Mouse (Mus musculus) E14TG2a.4 (cell line): ENCODE data around the gene Ipo5.

ENCODE experiments used
- H3K27me3 ChIP-seq: 2 replicates; pipeline ENCODE4 v1.6.1; 2014; ENCODE audit warnings: low read length, control low read depth; ENCODE audit not compliant: insufficient read depth
- H3K36me3 ChIP-seq: 2 replicates; pipeline ENCODE4 v1.6.1; 2014; ENCODE audit warnings: low read length, control low read depth; ENCODE audit not compliant: insufficient read depth
- H3K4me1 ChIP-seq: replicated peaks from 2 replicates; pipeline ENCODE4 v1.6.1; 2014; ENCODE audit warnings: low read depth, low read length, control low read depth
- H3K4me3 ChIP-seq: replicated peaks from 2 replicates; pipeline ENCODE4 v1.5.1; 2014; ENCODE audit warnings: mild to moderate bottlenecking, low read length
- H3K9me3 ChIP-seq: 2 replicates; pipeline ENCODE4 v1.6.1; 2014; ENCODE audit warnings: low read length, control low read depth
- CTCF ChIP-seq: conservative IDR thresholded peaks from 2 replicates; pipeline ENCODE4 v1.5.1; 2014; ENCODE audit warnings: low read length
- NANOG ChIP-seq: IDR thresholded peaks from 2 replicates; pipeline ENCODE4 v1.6.1; 2014; ENCODE audit warnings: borderline replicate concordance, low read length, mixed read lengths
- POU5F1 ChIP-seq: IDR thresholded peaks from 2 replicates; pipeline ENCODE4 v1.6.1; 2014; ENCODE audit warnings: low read length, borderline replicate concordance

The Ipo5 gene

GRCm38 (mm10) chr14:120875811-120876388 is 35.1 kb upstream of the Ipo5 start:
- Histone ChIP-seq H3K4me3 (0 out of 2 replicates have a peak overlapping the region, but pooled peaks have one; percentile 10), H3K4me1 (peaks cover 58% of the 10 kb centered on the region), H3K36me3 (no peaks in the 10 kb centered on the region), H3K27me3 (no peaks in the 10 kb centered on the region), H3K9me3 (peaks cover 17% of the 10 kb centered on the region)
- TF ChIP-seq CTCF = no peak
- TF ChIP-seq NANOG = no peak
- no peak for TF ChIP-seq POU5F1

GRCm38 (mm10) chr14:120877147-120877546 is 33.9 kb upstream of the Ipo5 start:
- peaks cover 69% of the 10 kb centered on the region for H3K4me1 ChIP-seq
- H3K36me3 ChIP-seq = no peaks in the 10 kb centered on the region
- H3K9me3 ChIP-seq = peaks cover 17% of the 10 kb centered on the region
- H3K4me3 ChIP-seq = peak overlapping the region; percentile 23
- H3K27me3 ChIP-seq = no peaks in the 10 kb centered on the region
- TF ChIP-seq NANOG (no peak), POU5F1 (no peak), CTCF (no peak)

GRCm38 (mm10) chr14:120879026-120879425 is 32.0 kb upstream of the Ipo5 start:
- H3K4me3 ChIP-seq = no peak overlapping the region
- TF ChIP-seq CTCF (no peak), NANOG (no peak), POU5F1 (no peak)
- H3K4me1 ChIP-seq = peaks cover 72% of the 10 kb centered on the region
- no peaks in the 10 kb centered on the region for H3K36me3 ChIP-seq
- peaks cover 7% of the 10 kb centered on the region for H3K9me3 ChIP-seq
- H3K27me3 ChIP-seq = no peaks in the 10 kb centered on the region

DNA sequence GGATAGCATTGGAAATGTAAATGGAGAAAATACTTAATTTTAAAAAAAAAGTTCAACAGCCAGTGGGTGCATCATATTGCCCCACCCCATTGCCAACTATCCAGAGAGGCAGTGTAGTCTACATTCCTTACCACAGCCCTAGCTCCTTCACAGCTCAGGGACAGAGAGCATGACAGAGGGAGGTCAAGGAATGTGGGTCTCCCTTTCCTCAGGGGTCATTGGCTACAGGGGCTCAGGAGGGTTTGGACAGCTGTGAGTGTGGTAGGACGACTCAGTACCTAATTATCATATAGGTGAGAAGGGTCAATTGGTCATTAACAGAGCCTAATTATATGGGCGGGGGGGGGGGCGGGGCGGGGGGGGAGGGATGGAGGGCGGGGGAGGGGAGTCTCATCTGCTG is 30.4 kb upstream of the Ipo5 start:
- Histone ChIP-seq H3K36me3 (no peaks in the 10 kb centered on the region), H3K27me3 (no peaks in the 10 kb centered on the region), H3K4me3 (no peak overlapping the region), H3K4me1 (peaks cover 69% of the 10 kb centered on the region), H3K9me3 (peaks cover 7% of the 10 kb centered on the region)
- TF ChIP-seq CTCF (no peak), NANOG (no peak), POU5F1 (no peak)

DNA sequence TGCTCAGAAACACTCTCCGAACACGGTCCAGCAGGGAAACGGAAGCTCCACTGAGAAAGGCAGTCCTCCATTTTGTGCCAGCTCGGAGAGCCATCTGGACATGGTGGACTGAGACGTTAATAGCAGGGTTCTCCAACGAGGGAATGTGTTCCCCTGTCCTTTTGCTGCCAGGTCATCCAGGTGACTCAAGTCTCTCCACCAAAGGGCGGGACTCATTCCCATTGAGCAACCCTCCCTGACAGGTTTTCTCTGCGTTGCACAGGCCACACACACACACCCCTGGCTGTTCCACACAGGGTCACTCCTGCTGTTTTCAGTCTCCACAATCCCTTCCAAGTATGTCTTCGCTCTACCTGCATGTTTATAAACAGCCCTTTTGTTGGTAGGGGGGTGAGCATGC is 30.0 kb upstream of the Ipo5 start:
- Histone ChIP-seq H3K4me1 (peaks cover 69% of the 10 kb centered on the region), H3K9me3 (peaks cover 7% of the 10 kb centered on the region), H3K27me3 (no peaks in the 10 kb centered on the region), H3K36me3 (no peaks in the 10 kb centered on the region), H3K4me3 (no peak overlapping the region)
- TF ChIP-seq POU5F1 = no peak
- no peak for TF ChIP-seq NANOG
- no peak for TF ChIP-seq CTCF

DNA sequence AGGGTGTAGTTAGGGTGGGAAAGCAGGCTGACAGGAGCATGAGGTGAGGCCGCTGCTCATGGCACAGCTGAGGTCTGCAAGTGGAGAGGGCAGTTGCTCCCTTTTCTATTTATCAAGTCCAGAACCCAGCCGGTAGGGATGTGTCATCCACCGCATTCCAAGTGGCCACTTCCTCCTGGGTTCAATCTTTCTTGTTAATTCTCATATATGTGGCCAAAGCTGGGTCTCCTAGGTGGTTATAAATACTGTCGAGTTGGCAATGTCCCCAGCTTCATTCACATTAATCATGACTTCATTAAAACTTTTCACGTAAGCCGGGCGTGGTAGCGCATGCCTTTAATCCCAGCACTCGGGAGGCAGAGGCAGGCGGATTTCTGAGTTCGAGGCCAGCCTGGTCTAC is 22.3 kb upstream of the Ipo5 start:
- Histone ChIP-seq H3K4me1 (peaks cover 28% of the 10 kb centered on the region), H3K4me3 (no peak overlapping the region), H3K36me3 (no peaks in the 10 kb centered on the region), H3K9me3 (no peaks in the 10 kb centered on the region), H3K27me3 (no peaks in the 10 kb centered on the region)
- TF ChIP-seq POU5F1 = no peak
- no peak for TF ChIP-seq NANOG
- TF ChIP-seq CTCF = no peak

- no peak overlapping the region for H3K4me3 ChIP-seq
- no peaks in the 10 kb centered on the region for H3K36me3 ChIP-seq
- peaks cover 49% of the 10 kb centered on the region for H3K4me1 ChIP-seq
- no peaks in the 10 kb centered on the region for H3K9me3 ChIP-seq
- TF ChIP-seq NANOG (no peak), POU5F1 (no peak), CTCF (no peak)
- no peaks in the 10 kb centered on the region for H3K27me3 ChIP-seq
Observed at GRCm38 (mm10) chr14:120892369-120892768, 18.7 kb upstream of the Ipo5 start.

GRCm38 (mm10) chr14:120896613-120897012 is 14.4 kb upstream of the Ipo5 start:
- no peak for TF ChIP-seq CTCF
- TF ChIP-seq NANOG = no peak
- TF ChIP-seq POU5F1 = no peak
- Histone ChIP-seq H3K9me3 (peaks cover 14% of the 10 kb centered on the region), H3K4me3 (peak overlapping the region; percentile 41), H3K27me3 (no peaks in the 10 kb centered on the region), H3K36me3 (no peaks in the 10 kb centered on the region), H3K4me1 (peaks cover 60% of the 10 kb centered on the region)

DNA sequence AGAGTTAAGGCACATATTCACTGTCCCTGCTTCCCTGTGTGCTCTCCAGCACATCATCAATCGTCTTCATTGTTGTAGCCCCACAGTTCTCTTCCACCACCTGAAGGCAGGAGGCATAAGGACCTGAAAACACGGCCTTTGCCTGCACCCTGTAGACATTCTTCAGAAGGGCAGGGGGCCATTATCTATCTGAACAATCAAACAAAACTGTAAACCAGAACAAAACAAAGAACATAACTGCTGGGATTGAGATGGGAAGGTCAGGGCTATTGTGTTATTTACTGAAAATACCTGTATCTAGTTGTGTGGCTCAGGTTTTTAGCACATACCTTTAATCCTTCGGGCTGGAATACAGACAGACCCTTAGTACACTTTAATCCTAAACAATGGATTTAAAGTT is 12.1 kb upstream of the Ipo5 start:
- peaks cover 14% of the 10 kb centered on the region for H3K9me3 ChIP-seq
- no peaks in the 10 kb centered on the region for H3K27me3 ChIP-seq
- TF ChIP-seq POU5F1 (no peak), CTCF (no peak), NANOG (no peak)
- H3K36me3 ChIP-seq = no peaks in the 10 kb centered on the region
- H3K4me3 ChIP-seq = no peak overlapping the region
- H3K4me1 ChIP-seq = peaks cover 56% of the 10 kb centered on the region
